Mouse (Mus musculus): ENCODE data around the gene Fyb.

The Fyb gene

DNA sequence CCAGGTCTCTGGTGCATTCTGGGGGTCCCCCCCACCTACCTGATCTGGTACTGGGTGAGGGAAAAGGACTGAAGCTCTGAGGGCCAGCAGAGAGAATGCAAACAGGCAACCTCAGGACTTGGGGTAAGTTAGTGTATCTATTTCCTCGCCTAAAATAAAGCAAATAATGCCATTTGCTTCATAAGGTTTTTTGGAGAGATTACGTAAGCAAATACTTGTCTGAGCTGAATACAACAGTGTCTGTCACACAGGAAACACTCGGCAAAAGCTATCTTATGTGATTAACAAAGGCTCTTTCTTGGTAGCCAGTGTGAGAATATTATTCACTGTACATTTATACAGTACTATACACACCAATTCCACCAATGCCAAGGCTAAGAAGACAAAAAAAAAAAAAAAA is 76.0 kb downstream of the Fyb start:
- DNase-seq (ENCODE audit: low spot score), result no peak

- no peak for DNase-seq (ENCODE audit: low spot score)
Observed at GRCm38 (mm10) chr15:6600314-6600713, 77.7 kb downstream of the Fyb start.

DNA sequence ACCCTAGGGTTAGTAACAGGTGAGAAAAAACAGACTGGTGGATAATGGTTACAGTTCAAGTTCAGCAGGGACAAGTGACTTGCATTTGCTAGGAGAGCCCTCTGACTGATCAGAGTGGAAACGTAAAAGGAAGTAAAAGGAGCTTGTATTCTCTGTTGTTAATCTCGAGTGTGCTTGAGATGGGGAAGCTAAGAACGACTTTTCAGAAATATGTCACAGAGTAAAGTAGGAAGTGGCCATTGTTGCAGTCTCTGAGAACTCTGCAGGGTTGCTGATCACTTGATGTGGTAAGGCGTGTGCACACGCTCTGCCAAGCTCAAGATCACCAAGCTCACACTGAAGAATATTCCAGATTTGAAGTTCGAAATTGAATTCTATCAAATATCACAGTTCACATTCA is 78.7 kb downstream of the Fyb start:
- no peak for DNase-seq (ENCODE audit: low spot score)

DNA sequence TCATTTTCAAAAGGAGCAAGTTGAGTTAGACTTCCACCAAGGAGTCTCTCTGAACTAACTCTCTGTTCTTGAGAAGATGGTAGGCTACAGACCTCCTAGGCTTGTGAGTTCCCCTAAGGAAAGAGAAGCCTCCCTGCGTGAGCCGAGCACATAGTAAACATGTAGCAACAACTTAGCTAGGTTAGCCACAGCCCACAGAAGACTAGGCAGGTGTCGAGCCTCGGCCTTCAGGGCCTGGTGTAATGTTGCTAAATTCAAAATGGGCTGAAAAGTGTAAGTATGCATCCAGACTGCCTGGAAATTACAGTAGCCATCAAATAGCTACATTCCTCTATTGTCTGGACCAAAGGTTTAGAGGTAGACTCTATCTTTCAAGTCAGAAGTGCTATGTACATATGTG is 79.3 kb downstream of the Fyb start:
- DNase-seq (ENCODE audit: low spot score), result no peak

- no peak for DNase-seq (ENCODE audit: low spot score)
Observed at GRCm38 (mm10) chr15:6610703-6611102, 88.0 kb downstream of the Fyb start.

DNA sequence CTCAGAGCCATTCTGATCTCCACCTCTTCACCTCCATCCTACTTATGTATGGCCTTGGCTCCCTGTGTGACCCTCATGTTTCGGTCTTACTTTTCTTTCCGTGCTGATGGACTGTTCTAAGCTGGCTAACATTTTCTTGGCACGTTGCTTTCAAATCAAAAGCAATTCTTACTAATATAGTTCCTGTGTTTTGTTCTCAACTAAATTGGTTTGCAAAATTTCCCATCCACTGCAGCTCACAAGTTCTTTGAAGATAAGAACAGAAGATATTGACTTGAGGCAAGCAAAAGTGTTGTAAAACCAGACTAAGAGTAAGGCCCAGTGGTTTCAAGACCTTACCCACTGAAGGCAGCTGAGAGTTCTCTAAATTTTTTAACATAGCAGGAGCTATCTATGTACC is 90.2 kb downstream of the Fyb start:
- no peak for DNase-seq (ENCODE audit: low spot score)

DNA sequence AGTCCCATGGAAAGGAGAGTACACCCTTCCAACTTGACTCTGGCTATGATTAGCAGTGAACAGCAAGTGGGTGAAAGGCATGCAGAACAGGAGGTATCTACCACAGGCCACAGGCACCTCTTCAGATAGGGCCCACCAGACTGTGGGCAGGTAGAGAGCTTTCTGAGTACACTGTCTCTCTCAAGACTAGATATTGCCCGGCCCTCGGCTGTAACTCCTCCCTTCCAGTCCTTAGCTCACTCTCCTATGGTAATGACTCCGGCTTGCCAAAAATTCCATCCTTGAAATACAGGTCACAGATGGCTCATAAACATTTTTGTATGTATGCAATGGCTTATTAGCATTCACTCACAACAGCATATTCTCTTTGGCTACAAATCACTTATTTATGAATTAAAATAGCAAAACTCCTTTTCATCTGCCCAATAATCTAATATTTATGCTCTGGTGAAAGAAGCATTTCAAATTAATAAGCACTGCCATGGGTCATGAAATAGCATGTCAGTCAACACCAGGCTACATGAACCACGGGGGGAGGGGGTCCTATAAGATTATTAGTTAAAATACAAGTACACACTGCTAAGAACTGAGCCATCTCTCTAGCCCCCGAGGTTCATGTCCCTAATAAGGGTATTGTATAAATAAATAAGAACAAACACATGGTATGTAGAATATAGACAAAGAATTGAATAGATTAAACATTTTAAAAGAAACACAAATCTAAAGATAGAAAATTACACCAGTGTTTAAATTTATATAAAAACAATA is 93.9 kb downstream of the Fyb start:
- DNase-seq (ENCODE audit: low spot score), result no peak

GRCm38 (mm10) chr15:6619558-6620316 is 97.1 kb downstream of the Fyb start:
- no peak for DNase-seq (ENCODE audit: low spot score)

- DNase-seq (ENCODE audit: low spot score), result peak; percentile 25
Observed at GRCm38 (mm10) chr15:6622512-6622911, 99.9 kb downstream of the Fyb start.

DNA sequence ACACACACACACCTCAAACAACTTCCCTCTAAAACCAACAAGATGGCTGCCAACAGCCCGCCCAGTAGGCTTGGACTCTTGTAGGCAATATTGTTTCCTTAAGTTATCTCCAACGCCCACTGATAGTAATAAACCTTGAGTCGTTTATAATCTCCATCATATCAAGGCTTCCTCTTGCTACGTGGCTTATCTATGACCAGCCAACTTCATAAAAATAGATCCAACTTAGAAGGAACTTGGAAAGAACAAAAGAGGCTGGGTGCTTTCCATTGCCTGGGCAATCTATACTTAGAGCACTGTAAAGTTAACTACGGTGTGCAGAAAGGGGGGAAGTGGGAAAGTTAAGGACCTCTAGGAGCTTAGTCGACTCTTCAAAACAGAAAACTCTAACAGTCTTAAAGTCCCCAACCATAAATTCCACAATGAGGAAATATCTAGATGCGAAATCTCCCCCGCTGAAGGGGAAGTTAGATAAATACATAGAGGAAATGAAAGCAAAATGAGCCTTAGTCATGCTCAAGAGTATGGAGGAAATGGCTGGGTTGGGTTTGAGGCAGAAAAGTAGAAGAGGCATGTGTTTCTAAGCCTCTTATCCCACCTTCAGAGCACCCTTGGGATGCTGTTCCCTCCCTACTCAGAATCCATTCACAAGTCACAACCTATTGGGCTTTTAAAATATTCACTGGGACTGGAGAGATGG is 101.0 kb downstream of the Fyb start:
- no peak for DNase-seq (ENCODE audit: low spot score)

DNA sequence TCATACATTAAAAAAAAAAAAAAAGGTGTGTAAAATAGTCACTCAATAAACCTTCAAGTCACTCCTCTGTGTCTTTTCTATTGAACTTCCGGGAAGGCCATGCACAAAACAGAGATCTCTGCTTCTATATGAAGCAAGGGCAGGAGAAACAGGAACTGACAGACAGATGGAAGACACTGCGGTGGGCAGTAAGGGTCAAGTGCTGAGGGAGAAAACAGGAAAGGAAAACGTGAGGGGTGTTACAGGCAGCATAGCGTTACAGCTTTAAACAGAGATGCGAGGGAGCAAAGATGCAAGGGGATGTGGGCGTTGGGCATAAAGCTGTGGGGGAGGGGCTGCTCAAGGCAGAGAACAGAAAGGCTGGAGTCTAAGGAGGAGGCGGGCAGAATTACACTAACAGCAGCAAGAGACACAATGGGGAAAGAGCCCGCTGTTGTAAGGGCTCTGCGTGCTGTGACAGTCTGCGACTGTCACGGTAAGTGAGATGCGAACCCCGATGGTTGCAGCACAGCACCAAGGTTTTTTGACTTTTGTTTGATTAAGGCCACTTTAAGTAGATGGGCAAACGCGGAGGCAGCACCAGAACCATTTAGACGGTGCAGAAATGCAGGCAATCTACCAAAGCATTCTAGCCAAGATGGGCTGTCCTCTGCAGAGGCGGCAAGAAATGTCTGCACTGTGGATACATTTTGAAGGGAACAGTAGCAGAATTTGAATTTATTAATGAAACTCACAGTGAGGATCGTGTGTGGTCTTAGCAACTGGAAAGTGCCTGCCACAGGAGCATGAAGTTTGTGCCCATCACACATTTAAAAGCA is 101.9 kb downstream of the Fyb start:
- DNase-seq (ENCODE audit: low spot score), result no peak

- no peak for DNase-seq (ENCODE audit: low spot score)
Observed at GRCm38 (mm10) chr15:6625607-6626033, 103.0 kb downstream of the Fyb start.

DNA sequence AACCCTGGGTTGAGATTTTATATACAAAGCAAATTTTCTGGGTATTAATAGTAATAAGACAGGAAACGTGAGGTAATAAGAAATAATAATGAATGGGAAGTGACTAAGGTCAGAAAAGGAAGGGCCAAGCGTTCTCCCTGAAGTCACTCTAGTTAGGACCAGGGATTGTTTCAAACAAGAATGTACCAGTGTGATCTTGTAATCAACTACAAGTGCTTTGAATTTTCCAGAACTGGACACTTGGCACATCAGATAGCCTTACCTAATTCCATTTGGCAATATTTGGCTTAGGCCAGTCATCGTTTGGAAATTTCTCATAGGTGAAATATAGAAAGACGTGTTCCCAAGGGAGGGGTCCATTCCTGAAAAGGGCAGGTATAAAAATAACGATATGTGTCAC is 103.5 kb downstream of the Fyb start:
- no peak for DNase-seq (ENCODE audit: low spot score)

GRCm38 (mm10) chr15:6628431-6629077 is 105.9 kb downstream of the Fyb start:
- no peak for DNase-seq (ENCODE audit: low spot score)

- DNase-seq (ENCODE audit: low spot score), result no peak
Observed at GRCm38 (mm10) chr15:6629174-6629573, 106.5 kb downstream of the Fyb start.

GRCm38 (mm10) chr15:6635405-6635804 is 112.8 kb downstream of the Fyb start:
- no peak for DNase-seq (ENCODE audit: low spot score)

- DNase-seq (ENCODE audit: low spot score), result no peak
Observed at GRCm38 (mm10) chr15:6642223-6642622, 119.6 kb downstream of the Fyb start.

- DNase-seq (ENCODE audit: low spot score), result no peak
Observed at GRCm38 (mm10) chr15:6645498-6645897, 122.8 kb downstream of the Fyb start.

DNA sequence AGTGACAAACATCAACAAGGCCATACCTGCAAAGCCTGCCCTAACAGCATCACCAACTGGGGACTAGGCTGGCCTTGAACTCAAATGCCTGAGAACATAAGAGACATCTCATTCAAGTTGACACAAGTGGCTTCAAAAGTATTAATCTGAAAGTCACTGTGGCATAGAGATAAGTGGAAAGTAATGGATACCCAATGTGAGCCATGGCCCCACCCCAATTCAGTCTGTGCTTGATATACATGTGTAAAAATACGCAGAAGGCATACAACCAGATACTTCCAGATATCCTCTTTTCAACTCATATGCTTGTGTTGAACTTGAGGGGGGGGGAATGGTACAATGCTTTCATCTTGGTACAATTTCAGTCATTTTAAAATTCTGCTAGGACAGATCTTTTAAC is 124.4 kb downstream of the Fyb start:
- no peak for DNase-seq (ENCODE audit: low spot score)

DNA sequence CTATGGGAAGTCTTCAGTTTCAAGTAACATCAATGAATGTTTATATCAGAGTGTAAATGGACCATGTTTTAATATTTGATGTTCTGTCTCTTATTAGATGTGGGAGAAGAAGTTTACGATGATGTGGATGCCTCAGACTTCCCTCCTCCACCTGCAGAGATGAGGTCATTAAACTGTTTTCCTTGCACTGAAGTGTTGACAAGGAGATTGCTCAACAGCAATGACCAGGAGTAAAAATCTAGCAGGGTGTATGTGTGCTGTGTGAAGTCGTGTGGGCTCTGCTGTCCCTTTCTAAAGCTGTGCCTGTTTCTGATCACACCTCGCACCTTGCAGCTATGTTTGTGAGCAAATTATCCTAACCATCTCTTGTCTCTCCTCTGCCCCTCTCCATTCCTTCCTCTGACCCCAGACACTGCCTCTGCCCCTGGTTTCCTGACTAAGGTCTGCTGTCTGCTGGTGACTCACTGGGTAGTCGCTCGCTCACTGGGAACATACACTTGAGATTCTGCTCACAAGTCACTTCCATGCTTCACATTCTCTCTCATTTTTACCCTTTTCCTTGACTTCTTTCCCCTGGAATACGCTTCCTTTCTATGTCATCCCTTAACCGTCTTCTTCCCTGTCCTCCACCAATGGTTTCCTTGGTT is 126.2 kb downstream of the Fyb start:
- DNase-seq (ENCODE audit: low spot score), result no peak

- no peak for DNase-seq (ENCODE audit: low spot score)
Observed at GRCm38 (mm10) chr15:6653046-6653445, 130.4 kb downstream of the Fyb start.

Data from urinary bladder, postnatal 10 days (tissue).